Mouse (Mus musculus) adrenal gland, postnatal 4 days (tissue): ENCODE results near the gene Abo. TPM values are rescaled to one million over a fixed set of nuclear protein-coding genes. Genes with fewer than 3 reads are reported as not detected.
"Not testable (repeated sequence)": the region's sequence is repeated elsewhere in the genome, so short reads cannot be mapped to it uniquely, and the experiment has no call there.

Experiments
- DNase-seq, 2 experiments: peaks; one replicate each; pipeline ENCODE4 v3.0.0; 2021 to 2022; ENCODE audit warnings: low spot score in 2 of 2, mixed read lengths in 2 of 2
- long read RNA-seq, 2 experiments: library from polyadenylated mRNA; stranded (forward); transcript quantifications; one replicate each; pipeline ENCODE4 v2.0.0; 2021
- total RNA-seq, 2 experiments: library from RNA; stranded (reverse); gene quantifications; 2 replicates each; pipeline ENCODE4 v1.2.3; 2021

The Abo gene
- not detected for total RNA-seq
- long read RNA-seq, experiment 1 = 0 reads
- long read RNA-seq, experiment 2 = 0 reads

- no peak for DNase-seq
Observed at GRCm38 (mm10) chr2:26864879-26865278, at the start of gene Abo. Gene Abo, minus strand, starts transcription at chr2:26864979.

- DNase-seq = no peak
Observed at GRCm38 (mm10) chr2:26914148-26914941, 49.6 kb upstream of the Abo start.

GRCm38 (mm10) chr2:26913416-26914147 lies 48.8 kb upstream of the Abo start:
- DNase-seq = no peak

- DNase-seq = no peak
Observed at GRCm38 (mm10) chr2:26912253-26912770, 47.5 kb upstream of the Abo start.

- DNase-seq = peak; percentile 46 to 56
Observed at GRCm38 (mm10) chr2:26910994-26911765, 46.4 kb upstream of the Abo start.

- DNase-seq = peak; percentile 99 to 100
Observed at GRCm38 (mm10) chr2:26910124-26910993, 45.6 kb upstream of the Abo start, which contains the start of the genes Med22 and Rpl7a. Gene Med22, minus strand, starts transcription at chr2:26910677. Gene Rpl7a, plus strand, starts transcription at chr2:26910764.

- no peak for DNase-seq
Observed at GRCm38 (mm10) chr2:26909387-26909784, 44.6 kb upstream of the Abo start.

GRCm38 (mm10) chr2:26908710-26909386 lies 44.1 kb upstream of the Abo start:
- DNase-seq = no peak

GRCm38 (mm10) chr2:26907109-26907508 lies 42.3 kb upstream of the Abo start:
- no peak for DNase-seq

GRCm38 (mm10) chr2:26906431-26906830 lies 41.7 kb upstream of the Abo start:
- no peak for DNase-seq

- DNase-seq = no peak
Observed at GRCm38 (mm10) chr2:26905936-26906335, 41.2 kb upstream of the Abo start.

- no peak for DNase-seq
Observed at GRCm38 (mm10) chr2:26903311-26903710, 38.5 kb upstream of the Abo start.

GRCm38 (mm10) chr2:26902467-26903220 lies 37.9 kb upstream of the Abo start, which contains the start of gene Surf6:
Gene Surf6, minus strand, starts transcription at chr2:26902879.
- DNase-seq = peak; percentile 75 to 81

- DNase-seq = no peak
Observed at GRCm38 (mm10) chr2:26901834-26902400, 37.1 kb upstream of the Abo start.

- DNase-seq = no peak
Observed at GRCm38 (mm10) chr2:26900731-26901130, 36.0 kb upstream of the Abo start.

GRCm38 (mm10) chr2:26895898-26896297 lies 31.1 kb upstream of the Abo start:
- DNase-seq = no peak

GRCm38 (mm10) chr2:26886170-26886569 lies 21.4 kb upstream of the Abo start:
- DNase-seq = not testable (repeated sequence)

- DNase-seq = not testable (repeated sequence)
Observed at GRCm38 (mm10) chr2:26885541-26885940, 20.8 kb upstream of the Abo start.
